Mouse (Mus musculus): ENCODE measurements around the gene Plekhm2. TPM values are rescaled to one million over a fixed set of nuclear protein-coding genes. Genes with fewer than 3 reads are reported as not detected.

Plekhm2 gene
- total RNA-seq, 2 experiments from 2014 or later: 9.8 to 12.8 TPM

GRCm38 (mm10) chr4:141614946-141615345 is 49.8 kb downstream of the Plekhm2 start:
- no peak for ATAC-seq (replicated peaks; ENCODE audit: poor library complexity)

- ATAC-seq (replicated peaks; ENCODE audit: poor library complexity): no peak
Measured at GRCm38 (mm10) chr4:141609538-141609937, 55.2 kb downstream of the Plekhm2 start.

- no peak for ATAC-seq (replicated peaks; ENCODE audit: poor library complexity)
Measured at GRCm38 (mm10) chr4:141605861-141606260, 58.8 kb downstream of the Plekhm2 start, which contains the start of gene Fblim1. Gene Fblim1 (minus strand): TSS chr4:141606096.

- no peak for ATAC-seq (replicated peaks; ENCODE audit: poor library complexity)
Measured at GRCm38 (mm10) chr4:141605421-141605820, 59.3 kb downstream of the Plekhm2 start.

- ATAC-seq (replicated peaks; ENCODE audit: poor library complexity): no peak
Measured at GRCm38 (mm10) chr4:141604493-141604892, 60.2 kb downstream of the Plekhm2 start.

- ATAC-seq (replicated peaks; ENCODE audit: poor library complexity): no peak
Measured at GRCm38 (mm10) chr4:141603921-141604320, 60.8 kb downstream of the Plekhm2 start.

GRCm38 (mm10) chr4:141602523-141603223 is 62.0 kb downstream of the Plekhm2 start:
- ATAC-seq (replicated peaks; ENCODE audit: poor library complexity): peak; percentile 56; the same call in 1 of the 2 replicates

GRCm38 (mm10) chr4:141601148-141601862 is 63.4 kb downstream of the Plekhm2 start:
- no peak for ATAC-seq (replicated peaks; ENCODE audit: poor library complexity)

- ATAC-seq (replicated peaks; ENCODE audit: poor library complexity): no peak
Measured at GRCm38 (mm10) chr4:141600364-141600763, 64.3 kb downstream of the Plekhm2 start.

GRCm38 (mm10) chr4:141599251-141600141 is 65.2 kb downstream of the Plekhm2 start:
- ATAC-seq (replicated peaks; ENCODE audit: poor library complexity): no peak

GRCm38 (mm10) chr4:141598894-141599250 is 65.8 kb downstream of the Plekhm2 start:
- ATAC-seq (replicated peaks; ENCODE audit: poor library complexity): no peak

GRCm38 (mm10) chr4:141598199-141598893 is 66.4 kb downstream of the Plekhm2 start:
- no peak for ATAC-seq (replicated peaks; ENCODE audit: poor library complexity)

GRCm38 (mm10) chr4:141596700-141597328 is 67.9 kb downstream of the Plekhm2 start:
- no peak for ATAC-seq (replicated peaks; ENCODE audit: poor library complexity)

GRCm38 (mm10) chr4:141595605-141596268 is 69.0 kb downstream of the Plekhm2 start:
- ATAC-seq (replicated peaks; ENCODE audit: poor library complexity): peak; percentile 44

GRCm38 (mm10) chr4:141595138-141595537 is 69.6 kb downstream of the Plekhm2 start:
- no peak for ATAC-seq (replicated peaks; ENCODE audit: poor library complexity)

GRCm38 (mm10) chr4:141591547-141591946 is 73.2 kb downstream of the Plekhm2 start:
- peak; percentile 87 for ATAC-seq (replicated peaks; ENCODE audit: poor library complexity)

GRCm38 (mm10) chr4:141583919-141584318 is 80.8 kb downstream of the Plekhm2 start:
- ATAC-seq (replicated peaks; ENCODE audit: poor library complexity): no peak

- ATAC-seq (replicated peaks; ENCODE audit: poor library complexity): no peak
Measured at GRCm38 (mm10) chr4:141581051-141581450, 83.6 kb downstream of the Plekhm2 start.

- peak; percentile 77 for ATAC-seq (replicated peaks; ENCODE audit: poor library complexity)
Measured at GRCm38 (mm10) chr4:141578833-141579232, 85.9 kb downstream of the Plekhm2 start.

- ATAC-seq (replicated peaks; ENCODE audit: poor library complexity): no peak
Measured at GRCm38 (mm10) chr4:141576877-141577276, 87.8 kb downstream of the Plekhm2 start.

All from megakaryocyte progenitor cell, adult 5-6 weeks (primary cell).